Mouse (Mus musculus): ENCODE results near the gene Tmem169. TPM values are rescaled to one million over a fixed set of nuclear protein-coding genes. Genes with fewer than 3 reads are reported as not detected.
A peak's percentile ranks its signal among the peaks of the same experiment; 100 is the strongest.
"Not testable (repeated sequence)": the region's sequence is repeated elsewhere in the genome, so short reads cannot be mapped to it uniquely, and the experiment has no call there.

The Tmem169 gene
- 4.2 TPM in 2 replicates for polyA plus RNA-seq (2014; fragmentation: Nextera tagmentation; extraction: Ambion mirVana)

GRCm38 (mm10) chr1:72283992-72284485 is at the start of gene Tmem169, which contains the start of gene Pecr:
TSS of gene Tmem169 (plus strand) at chr1:72284369.
TSS of gene Pecr (minus strand) at chr1:72284314.
- H3K4me2 ChIP-seq (ENCODE audit: low read length), result peak within 1 kb of the TSS; percentile 50
- DNase-seq (ENCODE audit: low spot score), result peak; percentile 97
- WGBS, result under 1% methylated on average over 30 of the region's 30 CpGs
- H3K36me3 ChIP-seq (ENCODE audit: control insufficient read depth, insufficient read depth, low read length), result no peaks in the 10 kb centered on the region
- H3K9ac ChIP-seq (ENCODE audit: low read length), result peak within 1 kb of the TSS; percentile 58
- H3K9me3 ChIP-seq (ENCODE audit: control insufficient read depth, low read length), result no peaks in the 10 kb centered on the region
- H3K27me3 ChIP-seq (replicated peaks; ENCODE audit: control insufficient read depth, insufficient read depth, low read length), result no peaks in the 10 kb centered on the region
- ATAC-seq (replicated peaks; ENCODE audit: low FRiP score, low TSS enrichment, low read depth), result peak; percentile 99
- H3K27ac ChIP-seq (ENCODE audit: low read depth), result no peak within 1 kb of the TSS
- H3K4me3 ChIP-seq (ENCODE audit: low read depth, low read length), result peak within 1 kb of the TSS; percentile 70
- H3K4me1 ChIP-seq (replicated peaks; ENCODE audit: control insufficient read depth, insufficient read depth, low read length), result peaks cover 3% of the 10 kb centered on the region; the same call in 1 of the 2 replicates

DNA sequence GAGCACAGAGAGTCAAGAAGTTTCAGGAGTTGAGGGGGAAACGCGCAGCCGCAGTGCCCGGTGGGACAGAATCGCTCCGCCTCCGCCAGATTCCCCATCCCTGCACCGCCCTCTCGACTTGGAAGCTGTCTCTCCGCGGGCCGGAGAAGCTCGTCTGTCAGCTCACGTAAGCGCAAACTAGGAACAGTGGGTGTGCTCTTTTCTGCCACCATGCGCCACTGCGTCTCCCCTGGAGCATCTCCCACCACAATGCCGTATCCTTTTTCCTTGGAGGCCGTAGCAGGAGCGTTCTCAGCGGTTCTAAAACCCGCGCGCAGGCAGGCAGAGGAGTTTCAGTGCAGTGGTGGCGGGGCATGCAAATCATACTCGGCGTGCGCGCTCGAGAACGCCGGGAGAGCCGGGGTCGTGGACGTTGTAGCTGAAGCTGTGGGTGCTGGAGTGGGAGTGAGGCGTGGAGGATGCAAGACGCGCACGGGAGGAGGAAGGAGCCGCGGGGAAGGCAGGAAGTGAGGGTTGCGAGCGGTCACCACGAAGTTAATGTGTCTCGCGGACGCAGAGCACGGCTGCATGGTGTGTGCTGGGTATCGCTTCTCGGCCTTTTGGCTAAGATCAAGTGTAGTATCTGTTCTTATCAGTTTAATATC is 47.7 kb upstream of the Tmem169 start:
- under 1% methylated on average over 35 of the region's 50 CpGs for WGBS
- DNase-seq (ENCODE audit: low spot score), result peak; percentile 90
- H3K9me3 ChIP-seq (ENCODE audit: control insufficient read depth, low read length); H3K27me3 ChIP-seq (replicated peaks; ENCODE audit: control insufficient read depth, insufficient read depth, low read length); H3K4me1 ChIP-seq (replicated peaks; ENCODE audit: control insufficient read depth, insufficient read depth, low read length); H3K36me3 ChIP-seq (ENCODE audit: control insufficient read depth, insufficient read depth, low read length): not testable (repeated sequence)
- peak overlapping the region; percentile 46 for H3K9ac ChIP-seq (ENCODE audit: low read length)
- peak overlapping the region; percentile 58 for H3K4me2 ChIP-seq (ENCODE audit: low read length)
- peak overlapping the region; percentile 85 for H3K27ac ChIP-seq (ENCODE audit: low read depth)
- peak overlapping the region; percentile 59 for H3K4me3 ChIP-seq (ENCODE audit: low read depth, low read length)
- peak; percentile 86 for ATAC-seq (replicated peaks; ENCODE audit: low FRiP score, low TSS enrichment, low read depth)

DNA sequence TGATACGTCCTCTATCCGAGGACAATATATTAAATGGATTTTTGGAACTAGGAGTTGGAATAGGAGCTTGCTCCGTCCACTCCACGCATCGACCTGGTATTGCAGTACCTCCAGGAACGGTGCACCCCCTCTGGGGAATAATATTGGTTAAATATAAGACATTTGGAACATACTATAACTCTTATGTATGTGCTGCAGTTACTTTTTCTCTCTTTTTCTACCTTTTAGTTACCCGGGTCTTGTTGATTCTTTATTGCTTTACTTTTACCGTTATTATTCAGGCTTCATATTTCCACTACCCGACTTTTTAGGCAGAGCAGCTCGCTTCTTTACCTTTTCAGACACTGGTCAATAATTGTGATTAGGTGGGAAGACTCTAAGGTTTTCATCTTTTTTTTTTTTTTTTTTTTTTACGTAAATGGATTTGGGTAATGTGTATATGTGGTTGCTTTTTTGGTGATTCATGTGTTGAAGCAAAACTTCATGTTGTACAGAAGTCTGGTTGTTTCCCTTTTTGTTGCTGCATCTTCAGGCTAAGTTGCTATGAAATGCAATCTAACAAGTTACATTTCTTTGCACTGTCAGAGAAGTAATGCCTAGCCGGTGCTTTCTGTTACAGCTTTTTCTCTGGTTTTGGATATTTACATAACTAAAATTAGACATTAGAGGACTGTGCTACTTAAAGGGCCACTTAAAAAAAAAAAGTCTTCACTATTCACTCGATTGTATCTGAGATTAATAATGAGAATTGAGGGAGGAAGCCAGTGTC is 47.0 kb upstream of the Tmem169 start:
- Histone ChIP-seq H3K4me2 (ENCODE audit: low read length) (peak overlapping the region; percentile 43), H3K36me3 (ENCODE audit: control insufficient read depth, insufficient read depth, low read length) (no peaks in the 10 kb centered on the region), H3K27ac (ENCODE audit: low read depth) (no peak overlapping the region), H3K9me3 (ENCODE audit: control insufficient read depth, low read length) (no peaks in the 10 kb centered on the region), H3K4me1 (replicated peaks; ENCODE audit: control insufficient read depth, insufficient read depth, low read length) (no peaks in the 10 kb centered on the region; the same call in 1 of the 2 replicates), H3K9ac (ENCODE audit: low read length) (no peak overlapping the region), H3K4me3 (ENCODE audit: low read depth, low read length) (peak overlapping the region; percentile 20; the same call in 1 of the 2 replicates), H3K27me3 (replicated peaks; ENCODE audit: control insufficient read depth, insufficient read depth, low read length) (0 out of 2 replicates have a peak, but pooled peaks cover 3% of the 10 kb centered on the region)
- no peak for DNase-seq (ENCODE audit: low spot score)
- ATAC-seq (replicated peaks; ENCODE audit: low FRiP score, low TSS enrichment, low read depth), result no peak; the same call in none of the 2 replicates
- 5% methylated on average over 11 of the region's 13 CpGs for WGBS

DNA sequence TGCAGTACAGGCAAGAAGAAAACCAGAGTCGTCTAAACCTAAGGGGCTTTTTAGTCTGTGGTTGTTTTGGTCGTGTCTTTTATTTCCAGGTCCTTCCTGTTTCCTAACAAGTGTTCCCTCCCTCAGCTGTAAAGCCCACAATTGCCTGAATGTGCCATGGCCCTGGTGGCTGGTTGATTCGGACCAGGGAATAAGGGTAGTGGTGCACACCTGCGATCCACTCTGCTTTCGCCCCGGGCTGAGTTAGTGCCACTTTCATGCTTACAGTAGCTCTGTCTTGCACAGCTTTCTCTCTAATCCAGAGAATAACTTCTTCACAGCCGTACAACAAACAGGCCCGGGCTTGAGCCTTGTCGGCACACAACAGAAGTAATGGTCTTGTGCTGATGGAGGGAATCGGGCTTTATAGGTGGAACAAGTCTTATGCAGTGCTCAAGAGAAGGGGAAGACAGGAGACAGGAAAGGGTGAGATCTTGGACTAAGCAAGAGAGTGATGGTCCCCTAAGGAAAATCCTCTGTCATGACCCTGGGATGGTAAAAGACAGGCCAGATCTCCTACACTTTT is 46.1 kb upstream of the Tmem169 start:
- WGBS, result 66% methylated on average over 10 of the region's 10 CpGs
- DNase-seq (ENCODE audit: low spot score) (no peak), ATAC-seq (replicated peaks; ENCODE audit: low FRiP score, low TSS enrichment, low read depth) (no peak)
- no peaks in the 10 kb centered on the region; the same call in 1 of the 2 replicates for H3K4me1 ChIP-seq (replicated peaks; ENCODE audit: control insufficient read depth, insufficient read depth, low read length)
- H3K9ac ChIP-seq (ENCODE audit: low read length), result no peak overlapping the region
- 0 out of 2 replicates have a peak, but pooled peaks cover 3% of the 10 kb centered on the region for H3K27me3 ChIP-seq (replicated peaks; ENCODE audit: control insufficient read depth, insufficient read depth, low read length)
- H3K4me3 ChIP-seq (ENCODE audit: low read depth, low read length), result no peak overlapping the region
- H3K36me3 ChIP-seq (ENCODE audit: control insufficient read depth, insufficient read depth, low read length), result no peaks in the 10 kb centered on the region
- no peaks in the 10 kb centered on the region for H3K9me3 ChIP-seq (ENCODE audit: control insufficient read depth, low read length)
- peak overlapping the region; percentile 43; the same call in 1 of the 2 replicates for H3K4me2 ChIP-seq (ENCODE audit: low read length)
- no peak overlapping the region for H3K27ac ChIP-seq (ENCODE audit: low read depth)

DNA sequence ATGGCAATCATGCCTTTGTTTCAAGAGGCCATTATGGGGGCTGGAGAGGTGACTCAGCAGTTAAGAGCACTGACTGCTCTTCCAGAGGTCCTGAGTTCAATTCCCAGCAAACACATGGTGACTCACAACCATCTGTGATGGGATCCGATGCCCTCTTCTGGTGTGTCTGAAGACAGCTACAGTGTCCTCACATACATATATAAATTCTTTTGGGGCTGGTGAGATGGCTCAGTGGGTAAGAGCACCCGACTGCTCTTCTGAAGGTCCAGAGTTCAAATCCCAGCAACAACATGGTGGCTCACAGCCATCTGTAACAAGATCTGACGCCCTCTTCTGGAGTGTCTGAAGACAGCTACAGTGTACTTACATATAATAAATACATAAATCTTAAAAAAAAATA is 45.1 kb upstream of the Tmem169 start:
- not testable (repeated sequence) for H3K4me1 ChIP-seq (replicated peaks; ENCODE audit: control insufficient read depth, insufficient read depth, low read length); H3K27ac ChIP-seq (ENCODE audit: low read depth); H3K9ac ChIP-seq (ENCODE audit: low read length); H3K4me2 ChIP-seq (ENCODE audit: low read length); ATAC-seq (replicated peaks; ENCODE audit: low FRiP score, low TSS enrichment, low read depth); DNase-seq (ENCODE audit: low spot score); H3K4me3 ChIP-seq (ENCODE audit: low read depth, low read length); H3K27me3 ChIP-seq (replicated peaks; ENCODE audit: control insufficient read depth, insufficient read depth, low read length); H3K36me3 ChIP-seq (ENCODE audit: control insufficient read depth, insufficient read depth, low read length); H3K9me3 ChIP-seq (ENCODE audit: control insufficient read depth, low read length)
- WGBS, result 90% methylated on average over 3 of the region's 3 CpGs

GRCm38 (mm10) chr1:72242581-72243143 is 41.5 kb upstream of the Tmem169 start:
- H3K4me2 ChIP-seq (ENCODE audit: low read length), result no peak overlapping the region
- no peaks in the 10 kb centered on the region for H3K27me3 ChIP-seq (replicated peaks; ENCODE audit: control insufficient read depth, insufficient read depth, low read length)
- no peak overlapping the region for H3K4me3 ChIP-seq (ENCODE audit: low read depth, low read length)
- no peak for DNase-seq (ENCODE audit: low spot score)
- no peak for ATAC-seq (replicated peaks; ENCODE audit: low FRiP score, low TSS enrichment, low read depth)
- no peaks in the 10 kb centered on the region for H3K9me3 ChIP-seq (ENCODE audit: control insufficient read depth, low read length)
- no peak overlapping the region for H3K9ac ChIP-seq (ENCODE audit: low read length)
- H3K36me3 ChIP-seq (ENCODE audit: control insufficient read depth, insufficient read depth, low read length), result no peaks in the 10 kb centered on the region
- WGBS, result 90% methylated on average over 5 of the region's 5 CpGs
- H3K27ac ChIP-seq (ENCODE audit: low read depth), result no peak overlapping the region
- no peaks in the 10 kb centered on the region; the same call in 1 of the 2 replicates for H3K4me1 ChIP-seq (replicated peaks; ENCODE audit: control insufficient read depth, insufficient read depth, low read length)

- Histone ChIP-seq H3K9ac (ENCODE audit: low read length) (peak overlapping the region; percentile 89), H3K27ac (ENCODE audit: low read depth) (peak overlapping the region; percentile 100), H3K36me3 (ENCODE audit: control insufficient read depth, insufficient read depth, low read length) (no peaks in the 10 kb centered on the region), H3K27me3 (replicated peaks; ENCODE audit: control insufficient read depth, insufficient read depth, low read length) (no peaks in the 10 kb centered on the region), H3K4me1 (replicated peaks; ENCODE audit: control insufficient read depth, insufficient read depth, low read length) (no peaks in the 10 kb centered on the region), H3K9me3 (ENCODE audit: control insufficient read depth, low read length) (no peaks in the 10 kb centered on the region), H3K4me3 (ENCODE audit: low read depth, low read length) (peak overlapping the region; percentile 43), H3K4me2 (ENCODE audit: low read length) (peak overlapping the region; percentile 61)
- whole genome bisulfite sequencing, result under 1% methylated on average over 46 of the region's 47 CpGs
- ATAC-seq (replicated peaks; ENCODE audit: low FRiP score, low TSS enrichment, low read depth) (peak; percentile 95), DNase-seq (ENCODE audit: low spot score) (peak; percentile 99)
These were observed 40.4 kb upstream of the Tmem169 start for GRCm38 (mm10) chr1:72243656-72244316.
